Comparison of ENCODE assay signal across 18 mouse cellular contexts in the genomic region with DNA sequence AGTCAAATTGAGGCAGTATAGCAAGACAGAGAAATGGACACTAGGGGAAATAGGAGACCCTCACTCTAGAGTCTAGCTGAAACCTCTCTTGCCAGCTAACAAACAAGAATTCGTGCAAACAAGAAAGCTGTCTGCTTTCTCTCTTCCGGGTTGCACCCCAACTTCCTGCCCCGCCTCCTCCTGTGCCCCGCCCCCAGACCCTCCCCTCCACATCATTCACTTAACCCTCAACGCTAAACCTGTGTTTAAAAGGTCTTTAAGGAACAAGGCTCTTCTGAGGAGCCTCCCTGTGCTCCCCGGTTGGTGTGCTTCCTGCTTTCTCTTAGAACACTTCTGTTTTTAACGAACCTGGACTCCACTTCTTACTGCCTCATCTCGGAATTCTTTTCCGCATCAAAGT.
DNase-seq lines count a peak whose midpoint lies in the region; ATAC-seq and TF ChIP-seq lines count a peak whose summit lies in the region.
"Had no signal": no experiment of that assay in that cellular context is flagged by ENCODE, and none has a peak within 500 bp of the region (broad histone marks: within the 10 kb centered on the region; RNA-seq: fewer than 3 reads in every experiment).

No protein-coding gene starts in this region.

- TF ChIP-seq CTCF in stomach, postnatal 0 days (IDR thresholded peaks at IDR 0.05; ENCODE audit: low read depth), result no peak

- no peak for DNase-seq in heart, postnatal 4 days
- peak; percentile 9 for DNase-seq in thymus, postnatal 14 days
- no peak for DNase-seq in thymus, postnatal 10 days (ENCODE audit: low spot score in 2 of 2)
- DNase-seq in limb, embryonic 10.5 days (ENCODE audit: low spot score), result peak; percentile 29
- peak; percentile 14 for DNase-seq in stomach, postnatal 0 days (ENCODE audit: low spot score)
- no peak for DNase-seq in embryo, embryonic 9.5 days (ENCODE audit: extremely low spot score)
- DNase-seq: cerebellum, postnatal 10 days; gastrocnemius, postnatal 10 days; kidney, adult 2 months; kidney, postnatal 14 days; liver; lung, adult 2 months; right cerebral cortex, postnatal 25 days had no signal

- H3K36me3 ChIP-seq in heart, embryonic 14.5 days (ENCODE audit: control insufficient read depth, insufficient read depth, low read length), result no peaks in the 10 kb centered on the region
- H3K36me3 ChIP-seq in limb, embryonic 10.5 days, result no peaks in the 10 kb centered on the region
- H3K36me3 ChIP-seq in stomach, postnatal 0 days (ENCODE audit: control insufficient read depth, insufficient read depth, low read length), result no peaks in the 10 kb centered on the region
- H3K36me3 ChIP-seq: midbrain, embryonic 12.5 days had no signal

- no peaks in the 10 kb centered on the region for H3K9me3 ChIP-seq in heart, embryonic 14.5 days (ENCODE audit: control insufficient read depth, low read length)
- H3K9me3 ChIP-seq in limb, embryonic 10.5 days (replicated peaks), result no peaks in the 10 kb centered on the region
- no peaks in the 10 kb centered on the region for H3K9me3 ChIP-seq in stomach, postnatal 0 days (ENCODE audit: control insufficient read depth, low read length)
- H3K9me3 ChIP-seq: midbrain, embryonic 12.5 days had no signal

- H3K4me3 ChIP-seq in heart, embryonic 14.5 days (ENCODE audit: control insufficient read depth in 1 of 2, insufficient read depth in 1 of 2, low read depth in 1 of 2, low read length in 2 of 2), result no peak overlapping the region
- H3K4me3 ChIP-seq in limb, embryonic 10.5 days, result no peak overlapping the region
- H3K4me3 ChIP-seq in stomach, postnatal 0 days (ENCODE audit: low read depth, low read length), result no peak overlapping the region
- H3K4me3 ChIP-seq: erythroblast, embryonic 14.5 days; midbrain, embryonic 12.5 days had no signal

- H3K27me3 ChIP-seq in heart, embryonic 14.5 days (ENCODE audit: control insufficient read depth, insufficient read depth, low read length), result no peaks in the 10 kb centered on the region
- no peaks in the 10 kb centered on the region for H3K27me3 ChIP-seq in limb, embryonic 10.5 days (ENCODE audit: low read depth, poor library complexity, severe bottlenecking)
- H3K27me3 ChIP-seq in stomach, postnatal 0 days (ENCODE audit: control insufficient read depth, insufficient read depth, low read length), result no peaks in the 10 kb centered on the region
- H3K27me3 ChIP-seq: midbrain, embryonic 12.5 days had no signal

- no peak overlapping the region for H3K9ac ChIP-seq in heart, embryonic 14.5 days (ENCODE audit: low read length)
- no peak overlapping the region for H3K9ac ChIP-seq in stomach, postnatal 0 days (ENCODE audit: low read length)
- H3K9ac ChIP-seq: hindbrain, embryonic 14.5 days; midbrain, embryonic 12.5 days had no signal

- peak overlapping the region; percentile 11; the same call in 1 of the 2 replicates for H3K4me2 ChIP-seq in heart, embryonic 14.5 days (ENCODE audit: low read length)
- no peak overlapping the region for H3K4me2 ChIP-seq in stomach, postnatal 0 days (replicated peaks; ENCODE audit: low read depth)
- H3K4me2 ChIP-seq: hindbrain, embryonic 14.5 days; midbrain, embryonic 12.5 days had no signal

- no peak overlapping the region for H3K27ac ChIP-seq in heart, embryonic 14.5 days (replicated peaks in 1 of 2; ENCODE audit: control insufficient read depth in 1 of 2, insufficient read depth in 1 of 2, low read depth in 2 of 2, low read length in 2 of 2)
- no peak overlapping the region for H3K27ac ChIP-seq in limb, embryonic 10.5 days
- H3K27ac ChIP-seq in stomach, postnatal 0 days (replicated peaks), result no peak overlapping the region
- H3K27ac ChIP-seq: hindbrain, embryonic 14.5 days; macrophage; midbrain, embryonic 12.5 days had no signal

- 50% methylated on average over 9 of the region's 9 CpGs for WGBS in heart, embryonic 14.5 days
- WGBS in limb, embryonic 10.5 days, result 63% methylated on average over 9 of the region's 9 CpGs
- WGBS in stomach, postnatal 0 days, result 50% methylated on average over 9 of the region's 9 CpGs

- TF ChIP-seq EP300 in stomach, postnatal 0 days (optimal IDR thresholded peaks at IDR 0.05), result no peak

- no peaks in the 10 kb centered on the region for H3K4me1 ChIP-seq in heart, embryonic 14.5 days (ENCODE audit: control insufficient read depth in 2 of 2, insufficient read depth in 2 of 2, low read length in 2 of 2)
- peaks cover 13% of the 10 kb centered on the region for H3K4me1 ChIP-seq in limb, embryonic 10.5 days
- H3K4me1 ChIP-seq in stomach, postnatal 0 days (replicated peaks; ENCODE audit: control insufficient read depth, insufficient read depth), result no peaks in the 10 kb centered on the region
- H3K4me1 ChIP-seq: midbrain, embryonic 12.5 days had no signal

- no peak for ATAC-seq in heart, embryonic 14.5 days (ENCODE audit: insufficient number of reproducible peaks, insufficient read depth, low FRiP score, low read depth)
- no peak for ATAC-seq in stomach, postnatal 0 days (ENCODE audit: low FRiP score, low TSS enrichment)

Comparison
In these comparisons a context has a peak if more than half of its experiments do, and no peak if none do; other contexts are left out.
1. DNase-seq: peak in thymus, postnatal 14 days (single experiment), limb, embryonic 10.5 days (single experiment) and stomach, postnatal 0 days (single experiment); none in heart, postnatal 4 days (single experiment), thymus, postnatal 10 days (0 of 2) and embryo, embryonic 9.5 days (single experiment).